Mouse (Mus musculus): Measurements from ENCODE around the gene Olfr1251. TPM values are rescaled to one million over a fixed set of nuclear protein-coding genes. Genes with fewer than 3 reads are reported as not detected.
"Not testable (repeated sequence)": the region's sequence is repeated elsewhere in the genome, so short reads cannot be mapped to it uniquely, and the experiment has no call there.

Olfr1251 gene
- polyA plus RNA-seq (2012; rRNA removed), result not detected in 2 replicates

GRCm38 (mm10) chr2:89671836-89672235, at the start of gene Olfr1251:
TSS of gene Olfr1251 (minus strand) at chr2:89671936.
- no peak within 1 kb of the TSS for H3K27ac ChIP-seq (ENCODE audit: insufficient read depth, low read length)
- TF ChIP-seq POLR2A (IDR thresholded peaks at IDR 0.05; ENCODE audit: low read depth, low read length), result no peak
- no peak for TF ChIP-seq CTCF (IDR thresholded peaks at IDR 0.05; ENCODE audit: extremely low read depth, insufficient read depth, insufficient read length, insufficient replicate concordance)
- H3K36me3 ChIP-seq (ENCODE audit: control insufficient read depth, insufficient read depth, low read length), result no peaks in the 10 kb centered on the region
- DNase-seq (ENCODE audit: low read depth in 1 of 2, low spot score in 2 of 2), result no peak
- H3K4me1 ChIP-seq (ENCODE audit: control insufficient read depth, insufficient read depth, insufficient read length), result no peaks in the 10 kb centered on the region
- H3K27me3 ChIP-seq (ENCODE audit: control insufficient read depth, insufficient read depth, low read length), result no peaks in the 10 kb centered on the region
- no peak within 1 kb of the TSS; the same call in 1 of the 2 replicates for H3K4me3 ChIP-seq (ENCODE audit: extremely low read depth, insufficient read depth, insufficient read length)

GRCm38 (mm10) chr2:89691980-89692379, 20.2 kb upstream of the Olfr1251 start:
- no peak for DNase-seq (ENCODE audit: low read depth in 1 of 2, low spot score in 2 of 2)
- Histone ChIP-seq H3K27me3 (ENCODE audit: control insufficient read depth, insufficient read depth, low read length) (no peaks in the 10 kb centered on the region), H3K4me1 (ENCODE audit: control insufficient read depth, insufficient read depth, insufficient read length) (no peaks in the 10 kb centered on the region), H3K4me3 (ENCODE audit: extremely low read depth, insufficient read depth, insufficient read length) (no peak overlapping the region), H3K27ac (ENCODE audit: insufficient read depth, low read length) (no peak overlapping the region), H3K36me3 (ENCODE audit: control insufficient read depth, insufficient read depth, low read length) (no peaks in the 10 kb centered on the region)
- 82% methylated on average over 6 of the region's 6 CpGs for WGBS
- TF ChIP-seq POLR2A (IDR thresholded peaks at IDR 0.05; ENCODE audit: low read depth, low read length) (no peak), CTCF (IDR thresholded peaks at IDR 0.05; ENCODE audit: extremely low read depth, insufficient read depth, insufficient read length, insufficient replicate concordance) (no peak)

- H3K36me3 ChIP-seq (ENCODE audit: control insufficient read depth, insufficient read depth, low read length), result no peaks in the 10 kb centered on the region
- no peaks in the 10 kb centered on the region for H3K4me1 ChIP-seq (ENCODE audit: control insufficient read depth, insufficient read depth, insufficient read length)
- no peaks in the 10 kb centered on the region for H3K27me3 ChIP-seq (ENCODE audit: control insufficient read depth, insufficient read depth, low read length)
- DNase-seq (ENCODE audit: low read depth in 1 of 2, low spot score in 2 of 2), result no peak
- no peak within 1 kb of the TSS for H3K27ac ChIP-seq (ENCODE audit: insufficient read depth, low read length)
- H3K4me3 ChIP-seq (ENCODE audit: extremely low read depth, insufficient read depth, insufficient read length), result no peak within 1 kb of the TSS
- TF ChIP-seq POLR2A (IDR thresholded peaks at IDR 0.05; ENCODE audit: low read depth, low read length) (no peak), CTCF (IDR thresholded peaks at IDR 0.05; ENCODE audit: extremely low read depth, insufficient read depth, insufficient read length, insufficient replicate concordance) (no peak)
Measured at GRCm38 (mm10) chr2:89661367-89661766, 10.4 kb downstream of the Olfr1251 start, which contains the start of gene Olfr1250. TSS of gene Olfr1250 (minus strand) at chr2:89661467.

GRCm38 (mm10) chr2:89634883-89635282, 36.9 kb downstream of the Olfr1251 start, which contains the start of gene Olfr1249:
TSS of gene Olfr1249 (minus strand) at chr2:89634983.
- H3K4me1 ChIP-seq (ENCODE audit: control insufficient read depth, insufficient read depth, insufficient read length), result no peaks in the 10 kb centered on the region
- H3K4me3 ChIP-seq (ENCODE audit: extremely low read depth, insufficient read depth, insufficient read length), result no peak within 1 kb of the TSS
- no peaks in the 10 kb centered on the region for H3K36me3 ChIP-seq (ENCODE audit: control insufficient read depth, insufficient read depth, low read length)
- no peak for TF ChIP-seq POLR2A (IDR thresholded peaks at IDR 0.05; ENCODE audit: low read depth, low read length)
- TF ChIP-seq CTCF (IDR thresholded peaks at IDR 0.05; ENCODE audit: extremely low read depth, insufficient read depth, insufficient read length, insufficient replicate concordance), result no peak
- H3K27ac ChIP-seq (ENCODE audit: insufficient read depth, low read length), result no peak within 1 kb of the TSS
- no peak for DNase-seq (ENCODE audit: low read depth in 1 of 2, low spot score in 2 of 2)
- H3K27me3 ChIP-seq (ENCODE audit: control insufficient read depth, insufficient read depth, low read length), result no peaks in the 10 kb centered on the region
- 93% methylated on average over 2 of the region's 2 CpGs for WGBS

- H3K27ac ChIP-seq (ENCODE audit: insufficient read depth, low read length); H3K36me3 ChIP-seq (ENCODE audit: control insufficient read depth, insufficient read depth, low read length); H3K4me3 ChIP-seq (ENCODE audit: extremely low read depth, insufficient read depth, insufficient read length); DNase-seq (ENCODE audit: low read depth in 1 of 2, low spot score in 2 of 2); H3K27me3 ChIP-seq (ENCODE audit: control insufficient read depth, insufficient read depth, low read length); H3K4me1 ChIP-seq (ENCODE audit: control insufficient read depth, insufficient read depth, insufficient read length): not testable (repeated sequence)
- 89% methylated on average over 1 of the region's 1 CpGs for WGBS
Measured at GRCm38 (mm10) chr2:89618145-89618544, 53.6 kb downstream of the Olfr1251 start, which contains the start of gene Olfr1248. TSS of gene Olfr1248 (minus strand) at chr2:89618245.

Other genes starting within 250 kb of the Olfr1251 start
- gene Olfr1240, start 228.9 kb downstream of the Olfr1251 start, polyA plus RNA-seq (2012; rRNA removed), result not detected in 2 replicates
- gene Olfr1241, start 184.8 kb downstream of the Olfr1251 start, polyA plus RNA-seq (2012; rRNA removed), result not detected in 2 replicates
- not detected in 2 replicates for gene Olfr1242, start 173.6 kb downstream of the Olfr1251 start, polyA plus RNA-seq (2012; rRNA removed)
- not detected in 2 replicates for gene Olfr1243, start 140.4 kb downstream of the Olfr1251 start, polyA plus RNA-seq (2012; rRNA removed)
- gene Olfr1245, start 93.5 kb downstream of the Olfr1251 start, polyA plus RNA-seq (2012; rRNA removed), result not detected in 2 replicates
- not detected in 2 replicates for gene Olfr1246, start 78.8 kb downstream of the Olfr1251 start, polyA plus RNA-seq (2012; rRNA removed)
- not detected in 2 replicates for gene Olfr1247, start 57.8 kb downstream of the Olfr1251 start, polyA plus RNA-seq (2012; rRNA removed)
- gene Olfr1248, start 53.7 kb downstream of the Olfr1251 start, polyA plus RNA-seq (2012; rRNA removed), result not detected in 2 replicates
- gene Olfr1249, start 37.0 kb downstream of the Olfr1251 start, polyA plus RNA-seq (2012; rRNA removed), result not detected in 2 replicates
- gene Olfr1250, start 10.5 kb downstream of the Olfr1251 start, polyA plus RNA-seq (2012; rRNA removed), result not detected in 2 replicates
- not detected in 2 replicates for gene Olfr1252, start 53.1 kb upstream of the Olfr1251 start, polyA plus RNA-seq (2012; rRNA removed)
- gene Olfr1253, start 85.2 kb upstream of the Olfr1251 start, polyA plus RNA-seq (2012; rRNA removed), result not detected in 2 replicates
- not detected in 2 replicates for gene Olfr1254, start 121.7 kb upstream of the Olfr1251 start, polyA plus RNA-seq (2012; rRNA removed)
- not detected in 2 replicates for gene Olfr1255, start 140.1 kb upstream of the Olfr1251 start, polyA plus RNA-seq (2012; rRNA removed)
- not detected in 2 replicates for gene Olfr1256, start 169.6 kb upstream of the Olfr1251 start, polyA plus RNA-seq (2012; rRNA removed)
- not detected in 2 replicates for gene Olfr48, start 176.3 kb upstream of the Olfr1251 start, polyA plus RNA-seq (2012; rRNA removed)
- gene Olfr1257, start 206.5 kb upstream of the Olfr1251 start, polyA plus RNA-seq (2012; rRNA removed), result not detected in 2 replicates

Measured in spleen, adult 2 months (tissue).